Mouse (Mus musculus) urinary bladder, adult 2 months (tissue): ENCODE measurements at regions not wholly inside any gene's neighbourhood (a gene's known extent, or its start where the extent isn't known, plus 50 kb on each side); places are given as distances from the start of the nearest gene placed in this dataset.

Experiments used
- DNase-seq: peaks from one replicate; pipeline ENCODE4 v3.0.0; 2022; ENCODE audit warnings: low spot score

DNA sequence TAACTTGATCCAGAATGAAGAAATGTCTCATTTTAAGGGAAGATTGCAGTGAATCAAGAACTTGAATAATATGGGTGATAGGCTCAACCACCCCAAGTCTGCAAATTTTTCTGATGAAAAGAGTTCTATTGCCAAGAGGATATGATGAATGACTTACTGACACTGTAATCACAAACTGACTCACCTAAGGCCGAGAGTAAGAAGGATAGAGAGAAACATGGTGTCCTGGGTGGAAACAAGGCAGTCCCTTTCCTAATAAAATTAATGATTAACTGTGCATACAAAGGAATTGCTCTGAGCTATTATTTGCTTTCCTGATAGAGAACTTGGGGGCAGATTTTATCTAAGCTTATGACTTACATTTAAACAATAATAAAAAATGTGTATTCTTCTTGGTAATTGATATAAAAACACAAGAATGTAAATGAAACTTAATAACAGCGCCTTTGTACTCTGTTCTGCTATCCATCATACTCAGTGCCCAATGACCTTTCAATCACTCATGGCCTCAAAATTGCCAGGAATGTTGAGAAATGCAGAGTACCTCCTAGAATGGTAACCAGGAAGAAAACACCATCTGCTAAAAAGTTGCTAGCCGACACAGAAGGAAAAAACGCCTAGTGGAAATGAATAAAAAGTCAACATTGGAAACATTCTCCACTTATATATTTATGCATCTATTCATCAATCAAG is 606.7 kb downstream of the Efnb2 start:
- DNase-seq: no peak

GRCm38 (mm10) chr8:8051186-8051585 is 609.9 kb downstream of the Efnb2 start:
- no peak for DNase-seq

DNA sequence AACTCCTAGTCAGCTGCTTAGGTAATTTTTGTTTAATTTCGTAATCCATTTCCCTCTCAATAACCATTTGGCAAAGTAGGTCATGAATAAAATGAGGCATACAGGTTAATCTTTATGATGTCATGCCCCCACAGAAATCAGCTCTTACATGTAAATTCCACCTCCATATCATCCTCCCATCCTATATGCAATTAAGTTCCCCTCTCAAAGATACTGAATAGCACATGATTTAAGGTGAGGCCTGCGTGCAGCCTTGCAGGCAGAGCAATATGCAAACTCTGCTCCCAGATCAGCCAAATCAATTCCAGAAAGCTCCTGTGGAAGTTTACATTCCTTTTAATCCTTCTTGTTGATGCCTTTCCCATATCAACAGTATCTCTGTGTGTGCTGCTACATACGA is 610.3 kb downstream of the Efnb2 start:
- DNase-seq: no peak

DNA sequence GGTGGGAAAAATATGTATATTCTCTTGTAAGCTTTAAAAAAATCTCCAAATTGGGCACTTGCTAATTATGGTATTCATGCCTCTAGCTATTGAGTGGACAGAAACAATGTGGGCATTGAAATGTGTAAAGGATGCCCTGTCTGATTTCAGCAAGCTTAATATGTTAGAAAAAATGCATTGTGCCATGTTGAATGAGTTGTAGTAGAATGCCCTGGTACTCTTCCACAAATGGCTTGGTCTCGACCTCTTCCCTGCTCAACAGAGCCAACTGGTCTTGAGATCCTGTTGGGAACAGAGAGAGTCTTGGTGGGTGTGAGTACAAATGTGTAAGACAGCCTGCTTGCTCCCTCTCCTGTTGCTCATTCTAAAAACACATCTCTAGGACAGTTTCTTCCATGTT is 616.1 kb downstream of the Efnb2 start:
- DNase-seq: no peak

DNA sequence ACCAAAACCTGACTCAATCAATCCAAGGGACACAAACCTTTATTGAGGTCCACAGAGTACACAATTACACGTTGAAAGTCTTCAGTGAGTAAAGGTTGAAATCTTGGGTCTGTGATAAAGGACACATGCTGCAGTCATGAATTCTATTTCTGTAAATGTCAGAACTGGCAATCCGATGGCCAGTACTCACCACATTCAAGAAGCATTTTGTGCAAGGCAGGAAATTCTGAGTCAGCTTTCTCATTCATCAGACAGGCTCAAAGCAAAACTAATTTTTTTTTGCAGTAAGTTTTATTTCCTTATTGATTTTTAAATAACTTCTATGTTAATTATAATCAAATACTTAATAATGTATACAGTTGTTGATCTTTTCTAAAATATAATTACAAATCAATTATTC is 616.7 kb downstream of the Efnb2 start:
- no peak for DNase-seq

- no peak for DNase-seq
Observed at GRCm38 (mm10) chr8:8037929-8038328, 623.1 kb downstream of the Efnb2 start.

DNA sequence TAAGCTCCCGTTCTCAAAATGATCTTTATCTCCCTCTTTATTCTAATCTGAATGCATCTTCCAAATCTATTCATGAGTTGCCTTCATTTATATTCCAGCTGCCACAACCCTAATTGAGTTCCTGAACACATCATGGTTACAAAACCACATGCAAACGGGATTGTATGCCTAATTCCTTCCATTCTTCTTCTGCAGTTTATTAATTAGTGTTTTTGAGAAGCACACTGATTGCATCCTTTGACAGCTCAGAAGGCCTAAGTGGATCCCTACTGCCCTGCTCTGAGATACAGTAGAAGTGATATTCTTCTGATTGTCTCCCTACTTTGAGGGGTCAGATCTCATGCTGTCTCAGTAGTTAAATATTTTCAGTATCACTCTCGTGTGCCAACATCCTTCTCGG is 649.9 kb downstream of the Efnb2 start:
- no peak for DNase-seq

DNA sequence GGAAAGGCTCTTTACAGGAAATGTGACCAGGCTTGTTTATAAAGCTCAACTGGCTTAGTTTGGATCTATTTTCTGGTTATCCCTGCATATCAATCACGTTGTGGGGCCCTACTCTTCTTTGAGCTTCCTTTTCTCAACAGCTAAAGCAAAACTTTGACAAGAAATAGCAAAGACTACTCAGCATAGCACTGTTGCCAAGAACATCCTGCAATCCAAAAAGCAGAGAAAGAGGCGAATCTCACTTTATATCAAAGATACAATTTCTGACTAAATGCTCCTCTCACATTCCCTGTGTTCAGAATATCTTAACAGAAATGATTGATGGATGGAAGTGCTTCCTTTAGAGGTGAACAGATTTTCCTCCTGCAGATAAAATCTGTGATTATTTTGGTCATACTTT is 666.1 kb downstream of the Efnb2 start:
- no peak for DNase-seq

DNA sequence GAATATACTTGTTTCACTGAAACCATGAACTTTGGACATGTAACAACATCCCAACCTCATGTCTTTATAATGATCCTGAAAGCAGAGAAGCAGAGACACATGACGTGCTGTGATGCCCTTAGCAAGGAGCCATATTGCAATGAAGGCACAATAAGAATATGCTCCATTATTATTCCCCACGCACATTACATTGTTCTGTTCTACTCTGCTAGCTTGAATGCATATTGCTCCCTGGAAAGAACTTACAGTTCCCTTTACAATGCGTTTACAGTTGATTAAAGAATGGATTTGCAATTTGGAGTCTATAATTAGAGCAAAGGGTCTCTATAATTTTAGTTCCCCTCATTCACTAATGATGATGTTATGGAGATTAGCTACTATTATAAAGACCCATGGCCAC is 672.2 kb downstream of the Efnb2 start:
- DNase-seq: no peak

- DNase-seq: no peak
Observed at GRCm38 (mm10) chr8:7977020-7977419, 684.0 kb downstream of the Efnb2 start.

- DNase-seq: no peak
Observed at GRCm38 (mm10) chr8:7973791-7974190, 687.3 kb downstream of the Efnb2 start.

GRCm38 (mm10) chr8:7964276-7964675 is 696.8 kb downstream of the Efnb2 start:
- DNase-seq: no peak

DNA sequence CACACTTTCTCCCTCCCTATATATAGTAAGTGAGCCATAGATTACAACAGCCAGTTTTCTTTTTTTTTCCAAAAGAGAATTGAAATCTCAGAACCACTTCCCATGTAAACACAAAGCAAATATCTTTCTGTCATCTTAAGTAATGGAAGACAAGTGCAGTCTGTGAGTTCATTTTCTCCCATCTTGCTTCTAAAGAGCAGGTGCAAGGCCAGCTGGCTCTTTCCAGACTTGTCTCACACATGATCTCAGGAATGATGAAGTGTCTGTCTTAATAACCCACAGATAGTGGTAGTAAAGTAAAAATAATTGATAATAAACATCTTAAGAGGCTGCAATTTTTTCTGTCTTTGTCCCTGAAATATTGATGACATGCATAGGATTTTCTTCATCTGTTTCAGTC is 704.3 kb downstream of the Efnb2 start:
- DNase-seq: no peak

DNA sequence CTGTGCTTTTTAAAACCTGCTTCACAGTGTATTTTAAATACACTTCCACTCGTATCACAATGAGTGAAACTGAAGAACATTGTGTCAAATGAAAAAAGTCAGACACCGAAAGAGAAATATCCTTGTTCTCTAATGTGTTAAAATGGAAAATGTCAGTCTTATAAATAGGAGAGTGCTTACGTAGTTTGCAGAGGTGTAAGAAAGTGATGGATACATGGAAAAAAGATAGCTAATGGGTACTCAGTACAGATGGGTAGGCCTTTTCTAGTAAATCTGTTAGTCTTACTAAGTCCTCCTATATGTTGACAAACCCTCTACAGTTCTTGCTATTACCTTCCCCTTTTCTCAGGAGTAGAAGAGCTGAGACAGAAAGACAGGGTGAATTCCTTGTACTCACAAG is 706.2 kb downstream of the Efnb2 start:
- DNase-seq: no peak

DNA sequence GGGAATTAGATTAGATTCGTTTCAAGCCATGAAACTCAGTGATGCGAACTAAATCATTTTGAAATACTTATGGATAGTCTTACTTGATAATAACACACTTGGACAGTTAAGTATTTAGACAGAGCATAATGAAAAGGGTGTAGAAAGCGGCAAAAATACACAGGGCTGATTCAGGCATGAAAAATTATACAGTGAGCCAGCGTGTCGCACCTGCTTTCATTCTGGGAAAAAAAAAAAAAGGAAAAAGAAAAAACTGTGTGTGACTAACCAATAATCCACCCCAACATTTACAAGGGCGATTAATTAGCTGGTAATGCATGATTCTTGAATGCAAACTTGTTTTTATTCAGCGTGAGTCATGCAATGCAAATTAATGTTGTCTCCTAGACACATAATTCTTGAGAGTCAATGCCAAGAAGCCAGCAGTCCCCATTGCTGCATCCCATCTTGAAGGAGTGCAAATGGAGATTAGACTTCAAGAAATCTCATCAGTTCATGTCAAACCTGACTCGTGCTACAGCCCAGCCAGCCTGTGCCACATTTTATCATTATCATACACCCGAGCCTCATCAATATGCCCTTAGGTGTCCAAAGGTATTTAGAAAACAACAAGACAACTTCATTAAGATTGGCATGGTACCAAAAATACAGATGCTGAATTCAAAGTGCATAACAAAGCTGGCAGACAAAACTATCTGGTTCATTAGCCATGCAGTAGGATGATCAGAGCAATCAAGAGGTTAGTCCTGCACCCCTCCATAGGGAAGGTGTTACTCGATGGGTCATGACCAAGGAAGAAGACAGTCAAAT is 714.9 kb downstream of the Efnb2 start:
- no peak for DNase-seq

- DNase-seq: no peak
Observed at GRCm38 (mm10) chr8:7936596-7936995, 724.4 kb downstream of the Efnb2 start.

- DNase-seq: no peak
Observed at GRCm38 (mm10) chr8:7919416-7919815, 741.6 kb downstream of the Efnb2 start.

DNA sequence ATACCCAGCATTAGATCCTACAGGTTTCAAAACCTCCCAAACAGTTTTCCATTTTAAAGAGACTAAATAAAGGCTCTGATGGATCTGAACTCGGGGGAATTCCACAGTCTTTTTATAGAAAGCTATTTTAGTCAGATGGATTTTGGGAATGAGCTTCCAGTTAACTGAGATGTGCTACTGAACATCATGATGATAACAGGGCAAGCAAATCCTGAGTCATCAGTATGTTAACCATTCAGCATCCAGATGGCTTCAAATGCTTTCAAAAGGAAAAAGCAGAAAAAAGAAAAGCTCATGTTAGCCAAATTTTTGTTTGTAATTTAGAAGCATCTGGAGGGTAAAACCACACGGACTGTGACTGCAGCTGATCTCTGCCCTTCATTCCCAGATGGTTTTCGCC is 766.7 kb downstream of the Efnb2 start:
- DNase-seq: no peak

DNA sequence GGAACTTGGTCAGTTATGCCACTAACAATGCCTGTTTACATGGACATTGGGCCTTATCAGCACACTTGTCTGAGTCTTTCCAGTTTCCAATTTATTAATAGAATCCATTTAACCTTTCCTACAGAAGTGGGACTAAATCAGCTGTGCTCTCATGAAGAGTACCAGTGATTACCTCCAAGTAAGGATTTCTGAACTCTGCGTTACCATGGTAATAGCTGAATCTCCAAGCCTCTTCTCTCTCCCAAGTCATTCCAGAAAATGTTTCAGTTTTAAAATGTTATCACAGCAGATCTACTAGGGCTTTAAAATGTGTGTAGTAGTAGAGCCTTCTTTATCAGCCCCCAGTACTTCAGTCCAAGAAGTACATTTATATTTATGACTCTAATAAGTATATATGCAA is 807.9 kb downstream of the Efnb2 start:
- DNase-seq: no peak

DNA sequence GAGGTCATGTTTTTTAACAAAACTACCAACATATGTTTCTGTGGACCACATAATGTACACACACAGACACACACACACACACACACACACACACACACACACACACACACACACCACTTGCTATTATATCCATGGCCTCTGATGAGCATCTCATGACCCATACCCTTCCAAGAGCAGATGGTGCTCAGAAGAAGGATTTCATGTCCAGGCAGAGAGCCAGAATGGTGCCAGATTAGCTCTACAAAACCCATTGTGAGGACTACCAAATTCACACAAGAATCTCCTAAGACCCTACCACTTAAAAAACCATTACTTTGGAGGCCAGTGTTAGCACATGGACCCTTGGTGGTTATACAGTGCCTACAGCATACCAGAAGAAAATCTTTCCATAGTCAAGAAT is 810.5 kb downstream of the Efnb2 start:
- DNase-seq: no peak

DNA sequence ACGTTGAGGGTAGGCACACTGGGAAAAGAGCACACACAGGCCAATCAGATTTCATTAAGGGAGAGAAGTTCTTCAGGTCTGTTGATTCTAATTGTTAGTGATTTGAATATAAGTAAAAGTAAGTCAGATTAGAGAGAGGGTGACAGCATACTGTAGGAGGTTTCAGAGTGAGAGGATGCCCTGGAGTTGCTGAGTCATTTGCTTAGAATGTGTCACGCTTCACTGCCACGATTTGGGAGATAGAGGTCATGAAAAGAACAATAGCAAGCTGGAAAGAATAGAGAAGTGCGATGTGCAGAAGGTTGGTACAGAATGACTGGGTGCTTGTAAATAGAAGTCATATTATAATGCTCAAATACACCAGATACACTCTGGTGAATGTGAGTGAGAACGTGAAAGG is 829.1 kb downstream of the Efnb2 start:
- no peak for DNase-seq

- no peak for DNase-seq
Observed at GRCm38 (mm10) chr8:7827811-7828210, 833.2 kb downstream of the Efnb2 start.

- DNase-seq: no peak
Observed at GRCm38 (mm10) chr8:7808395-7808794, 852.6 kb downstream of the Efnb2 start.

GRCm38 (mm10) chr8:7799221-7799620 is 861.8 kb downstream of the Efnb2 start:
- DNase-seq: no peak
